Mouse (Mus musculus) naive thymus-derived CD4-positive, alpha-beta T cell, adult 2 months (primary cell): ENCODE measurements around the gene Ric8b.

Experiments
- DNase-seq: peaks from one replicate; pipeline ENCODE4 v3.0.0-alpha.2; 2011; ENCODE audit warnings: low read depth

Gene Ric8b

DNA sequence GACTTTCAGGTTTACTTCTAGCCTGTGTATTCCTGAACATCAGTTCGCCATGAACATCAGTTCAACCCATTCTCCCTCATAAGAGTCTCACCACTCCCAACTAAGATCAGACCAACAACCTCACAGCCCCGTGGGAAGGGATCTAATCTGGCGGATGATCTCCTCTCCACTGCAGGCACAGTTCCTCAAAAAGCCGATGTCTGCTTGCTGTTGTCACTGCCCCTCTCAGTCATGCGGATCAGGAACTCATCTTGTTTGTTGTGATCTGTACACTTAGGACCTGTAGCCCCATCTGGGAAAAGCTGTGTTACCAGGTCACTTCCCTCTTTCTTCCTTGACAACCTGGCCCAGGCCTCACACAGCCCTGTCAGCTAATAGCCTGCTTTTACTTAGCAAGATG, 45.7 kb downstream of the Ric8b start:
- no peak for DNase-seq

DNA sequence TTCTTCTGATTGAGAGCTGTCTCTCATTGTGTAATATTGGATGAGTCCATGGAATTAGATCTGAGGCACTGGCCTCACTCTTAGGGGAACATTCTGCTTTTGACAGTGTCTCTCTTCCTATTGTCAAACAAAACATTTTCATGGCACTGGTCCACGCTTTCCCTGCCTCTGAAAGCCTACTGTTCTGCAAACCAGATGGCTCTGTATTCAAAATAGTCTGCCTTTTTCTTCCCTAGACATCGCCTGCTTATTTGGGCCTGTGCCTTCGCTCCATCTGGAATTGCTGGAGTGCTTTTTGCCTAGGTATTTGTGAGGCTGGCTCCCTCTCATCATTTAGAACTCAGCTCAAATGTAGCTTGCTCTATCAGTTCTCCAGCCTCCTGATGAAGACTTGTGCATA, 46.3 kb downstream of the Ric8b start:
- no peak for DNase-seq

DNA sequence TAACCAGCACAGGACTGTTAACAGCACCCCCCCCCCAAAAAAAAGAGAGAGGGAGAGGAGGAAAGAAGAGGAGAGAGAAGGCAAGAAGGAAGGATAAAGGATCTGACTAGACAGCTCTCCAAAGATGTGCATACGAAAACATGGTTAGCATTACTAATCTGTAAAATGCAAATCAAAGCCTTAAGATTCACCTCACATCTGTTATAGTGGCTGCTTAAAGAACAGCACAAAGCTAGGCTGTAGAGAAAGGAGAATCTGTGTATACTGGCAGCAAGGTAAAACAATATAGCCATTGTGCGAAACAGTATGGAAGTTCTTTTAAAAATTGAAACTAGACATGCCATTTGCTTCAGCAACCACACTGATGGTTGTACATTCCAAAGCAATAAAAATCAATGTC, 49.1 kb downstream of the Ric8b start:
- DNase-seq: no peak

DNA sequence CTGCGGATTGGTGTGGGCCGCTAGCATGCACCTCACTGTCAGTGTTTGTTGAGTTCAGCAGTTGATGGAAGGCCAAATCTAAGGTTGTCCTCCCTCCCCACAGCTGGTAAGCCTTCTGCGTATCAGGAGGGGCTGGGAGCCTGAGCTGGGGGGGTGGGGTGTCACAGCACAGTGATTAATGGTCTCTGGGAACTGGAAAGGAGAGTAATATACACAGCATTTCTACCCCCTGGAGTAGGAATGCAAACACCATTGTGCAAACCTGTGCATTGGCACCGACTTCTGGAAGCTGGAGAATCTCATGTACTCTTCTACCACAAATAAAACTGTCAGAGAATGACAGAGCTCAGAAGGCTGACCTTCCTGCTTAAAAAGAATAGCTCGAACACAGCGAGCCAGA, 50.2 kb downstream of the Ric8b start:
- no peak for DNase-seq

DNA sequence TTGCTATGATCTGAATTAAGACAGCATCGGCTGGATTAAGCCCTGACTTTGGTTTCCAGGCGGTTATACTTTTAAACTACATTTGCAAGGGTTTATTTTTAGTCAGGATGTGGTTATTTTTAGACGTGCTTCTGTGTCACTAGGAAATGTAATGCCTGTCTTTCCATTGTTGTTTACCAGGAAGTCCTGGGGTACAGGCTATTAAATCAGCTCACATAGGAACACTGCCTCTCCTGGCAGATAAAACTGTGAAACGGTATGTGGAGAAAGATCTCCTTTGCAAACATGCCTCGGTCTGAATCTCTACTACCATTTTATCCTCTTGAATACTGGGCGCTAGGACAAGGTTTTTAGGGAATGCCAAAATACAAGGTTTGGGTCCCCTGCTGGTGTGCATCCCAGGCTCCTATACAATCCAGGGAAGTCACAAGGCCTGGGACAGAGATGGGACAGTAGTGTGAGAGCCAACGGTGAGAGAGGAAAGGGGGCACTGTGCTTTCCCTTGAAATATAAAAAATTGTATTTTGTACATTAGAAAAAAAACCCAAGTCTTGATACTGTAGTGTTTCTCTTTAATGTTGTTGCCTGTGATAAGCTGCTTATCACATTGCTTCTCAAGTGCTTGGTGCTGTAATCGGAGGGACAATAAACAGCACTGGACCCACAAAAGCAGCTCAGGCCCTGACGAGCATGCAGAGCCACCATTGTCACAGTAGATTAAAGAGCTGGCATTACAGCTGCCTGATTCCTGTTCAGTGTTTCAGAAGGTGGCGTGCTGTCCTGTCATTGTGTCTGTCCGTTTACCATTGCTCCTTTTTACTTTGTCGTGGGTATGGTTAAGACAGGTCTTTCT, 51.7 kb downstream of the Ric8b start:
- DNase-seq: no peak

DNA sequence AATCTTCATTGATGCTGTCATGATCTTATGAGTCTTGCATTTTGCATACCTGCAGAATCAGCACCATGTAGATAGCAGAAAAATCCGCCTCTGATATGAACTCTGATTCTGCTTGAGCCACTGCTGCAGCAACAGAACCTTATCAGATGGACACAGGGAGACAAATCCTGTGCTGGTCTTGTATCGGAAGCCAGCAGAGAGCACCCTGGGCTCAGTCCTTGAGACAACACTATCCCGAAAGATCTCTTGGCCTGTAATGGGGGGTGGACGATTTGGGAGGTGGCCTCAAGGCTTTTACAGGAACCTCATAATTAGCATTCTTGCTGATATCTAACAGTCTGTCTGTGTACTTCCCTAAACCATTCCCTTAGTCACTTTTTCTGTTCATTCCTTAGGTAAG, 57.8 kb downstream of the Ric8b start:
- no peak for DNase-seq

DNA sequence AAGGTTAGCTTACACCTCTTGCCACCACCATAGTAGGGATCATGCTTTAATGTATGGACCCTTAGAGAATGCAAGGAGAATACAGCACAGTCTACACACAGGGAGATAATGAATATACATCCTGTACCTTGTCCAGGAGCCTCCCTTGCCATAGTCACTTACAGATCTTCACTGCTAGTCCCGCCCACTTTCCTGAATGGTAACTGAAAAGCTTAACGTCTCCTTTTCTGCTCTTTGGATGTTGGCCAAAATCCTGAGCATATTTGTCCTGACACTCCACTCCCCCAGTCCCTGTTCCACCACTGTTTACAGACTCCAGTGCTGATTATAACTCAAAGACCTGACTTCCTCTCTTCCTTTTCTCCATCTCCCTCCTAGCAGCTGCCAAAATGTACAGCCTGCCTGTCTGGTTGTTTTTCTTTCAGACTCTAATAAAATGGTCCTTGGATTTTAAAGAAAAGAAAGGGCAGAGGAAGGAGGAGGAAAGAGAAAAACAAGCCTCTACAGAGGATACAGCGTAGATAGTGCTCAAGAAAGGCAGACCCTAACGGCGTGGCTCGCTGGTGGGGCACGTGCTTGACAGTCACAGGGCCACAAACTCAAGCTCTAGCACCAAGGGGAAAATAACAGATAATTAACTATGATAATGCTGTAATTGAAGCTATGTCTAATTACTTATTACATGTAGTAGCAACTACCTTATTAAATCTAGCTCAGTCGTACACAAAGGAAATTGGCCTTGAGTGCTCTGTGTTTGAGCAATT, 59.4 kb downstream of the Ric8b start:
- no peak for DNase-seq

DNA sequence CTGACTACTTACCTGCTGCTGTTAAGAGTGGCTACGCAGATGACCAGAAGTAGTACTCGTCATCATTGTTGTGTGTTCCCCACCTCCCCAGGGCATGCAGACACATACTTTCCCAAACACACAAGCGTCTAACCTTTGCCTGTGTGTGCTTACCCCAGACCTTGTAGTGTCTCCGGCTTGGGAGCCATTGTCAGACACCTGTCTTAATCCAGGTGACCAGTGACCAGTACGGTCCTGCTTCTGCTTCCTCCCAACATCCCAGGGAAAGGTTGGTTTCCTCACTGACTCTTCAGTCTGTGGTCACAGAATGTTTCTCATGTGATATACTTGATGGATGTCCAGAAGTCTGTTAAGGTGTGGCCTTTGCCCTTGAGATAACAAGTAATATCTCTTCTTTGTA, 62.9 kb downstream of the Ric8b start:
- DNase-seq: no peak

DNA sequence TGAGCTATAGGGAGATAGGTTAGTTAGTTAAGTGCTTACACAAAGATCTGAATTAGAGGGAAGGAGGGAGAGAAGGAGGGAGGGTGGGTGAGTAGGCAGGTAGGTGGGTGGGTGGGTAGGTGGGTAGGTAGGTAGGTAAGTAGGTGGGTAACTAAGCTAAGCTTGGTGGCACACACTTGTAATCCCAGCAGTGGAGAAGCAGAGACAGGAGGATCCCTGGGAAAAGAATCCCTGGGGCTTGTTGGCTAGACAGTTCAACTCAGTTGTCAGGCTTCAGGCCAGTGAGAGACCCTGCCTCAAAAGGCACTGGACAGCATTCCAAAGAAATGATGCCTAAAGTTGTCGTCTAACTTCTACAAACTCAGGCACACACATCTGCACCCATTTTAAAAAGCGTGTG, 64.0 kb downstream of the Ric8b start:
- no peak for DNase-seq

DNA sequence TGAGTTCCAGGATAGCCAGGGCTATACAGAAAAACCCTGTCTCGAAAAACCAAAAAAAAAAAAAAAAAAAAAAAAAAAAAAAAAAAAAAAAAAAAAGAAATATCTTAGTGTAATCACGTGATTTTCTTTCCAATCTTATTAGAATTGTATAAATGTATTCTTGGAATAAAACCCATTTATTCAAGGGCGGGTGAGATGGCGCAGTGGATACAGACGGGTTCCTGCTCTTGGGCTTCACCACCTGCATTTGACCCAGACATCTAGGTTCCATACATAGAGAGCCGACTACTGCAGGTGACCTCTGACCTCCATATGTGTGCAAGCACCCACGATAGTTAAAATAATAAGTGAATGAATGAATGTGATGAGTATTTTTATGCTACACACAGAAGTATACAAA, 65.3 kb downstream of the Ric8b start:
- no peak for DNase-seq

DNA sequence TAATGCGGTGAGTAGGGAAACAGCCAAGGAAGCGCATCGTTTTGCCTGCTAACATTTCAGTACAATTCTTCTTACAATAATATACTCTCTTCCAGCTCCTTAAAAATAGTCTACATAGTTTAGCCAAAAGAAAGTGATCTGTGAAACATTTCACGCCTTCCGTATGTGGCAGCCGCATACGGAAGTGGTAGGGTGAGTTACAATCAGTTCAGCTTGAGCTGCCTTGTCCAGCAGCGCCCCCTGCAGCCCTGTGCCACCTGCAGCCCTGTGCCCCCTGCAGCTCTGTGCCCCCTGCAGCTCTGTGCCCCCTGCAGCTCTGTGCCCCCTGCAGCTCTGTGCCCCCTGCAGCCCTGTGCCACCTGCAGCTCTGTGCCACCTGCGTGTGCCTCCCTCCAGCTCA, 68.5 kb downstream of the Ric8b start:
- DNase-seq: peak; percentile 25

DNA sequence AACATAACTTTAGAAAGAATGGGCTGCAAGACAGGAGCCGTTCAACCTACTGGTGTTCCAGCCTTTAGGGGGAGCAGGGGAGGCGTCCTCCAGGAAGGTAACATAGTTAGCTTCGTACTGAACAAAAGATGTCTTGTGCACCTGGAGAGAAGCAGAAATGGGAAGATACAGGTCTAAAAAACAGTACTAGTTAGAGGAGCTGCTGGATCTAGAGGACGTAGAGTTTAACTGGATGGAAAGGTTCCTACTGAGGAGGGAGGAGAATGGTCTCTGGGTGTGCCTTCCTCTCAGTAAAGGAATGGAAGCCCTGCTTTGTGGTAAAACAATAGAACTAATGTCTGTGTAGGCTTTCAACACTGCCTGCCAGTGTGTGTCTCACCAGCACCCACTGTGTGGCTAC, 70.2 kb downstream of the Ric8b start:
- DNase-seq: no peak

DNA sequence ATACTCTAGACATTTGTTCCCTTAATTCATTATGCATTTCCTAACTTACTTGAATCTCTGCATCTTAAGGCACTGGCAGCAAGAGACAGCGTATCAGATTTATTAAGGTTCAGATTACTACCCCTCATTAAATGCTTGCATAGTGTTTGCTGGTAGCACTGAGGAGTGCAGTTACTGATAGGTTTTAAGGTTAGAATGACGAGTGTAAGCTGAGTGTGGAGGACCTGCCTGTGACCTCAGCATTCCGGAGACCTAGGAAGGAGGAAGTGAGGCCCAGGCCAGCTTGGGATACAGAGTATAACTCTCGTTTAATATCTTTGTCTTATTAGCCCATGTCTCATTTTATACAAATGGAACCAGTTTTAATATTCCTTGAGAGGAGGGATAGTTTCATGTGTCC, 71.2 kb downstream of the Ric8b start:
- no peak for DNase-seq

DNA sequence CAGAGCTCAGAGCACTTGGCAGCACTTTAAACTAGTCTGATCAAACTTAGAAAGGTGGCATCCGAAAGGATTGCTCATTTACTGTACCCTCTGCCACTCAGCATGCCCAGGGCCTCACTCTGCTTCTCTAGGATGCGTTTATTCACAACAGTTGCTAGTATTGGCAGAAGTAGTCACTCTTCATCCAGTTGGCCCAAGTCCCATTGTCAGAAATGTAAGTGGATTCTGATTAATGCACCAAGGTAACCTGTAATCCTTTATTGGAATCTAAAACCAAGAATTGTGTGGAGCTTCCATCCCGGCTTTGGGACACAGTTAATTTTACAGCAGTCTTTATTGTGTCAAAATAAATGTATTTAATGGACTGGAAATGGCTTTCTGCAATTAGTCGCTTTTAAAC, 76.9 kb downstream of the Ric8b start:
- no peak for DNase-seq

DNA sequence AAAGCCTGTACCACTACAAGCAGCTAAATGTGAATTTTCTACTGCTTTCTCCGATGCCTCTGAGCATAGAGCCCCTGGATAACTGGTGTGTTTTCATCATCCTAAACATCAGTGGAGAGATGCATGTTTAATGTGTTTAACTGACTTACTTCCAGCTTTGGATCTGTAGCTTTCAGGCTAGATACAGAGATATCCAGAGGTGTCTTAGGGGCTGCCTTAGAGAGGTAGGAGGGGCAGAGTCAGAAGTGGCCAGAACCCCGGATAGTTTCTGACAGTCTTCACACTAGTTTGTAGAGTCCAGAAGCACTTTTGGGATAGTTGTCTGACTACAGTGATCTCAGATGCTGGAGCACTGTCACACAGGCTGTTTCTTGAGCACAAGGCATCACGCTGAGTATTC, 77.6 kb downstream of the Ric8b start:
- no peak for DNase-seq

DNA sequence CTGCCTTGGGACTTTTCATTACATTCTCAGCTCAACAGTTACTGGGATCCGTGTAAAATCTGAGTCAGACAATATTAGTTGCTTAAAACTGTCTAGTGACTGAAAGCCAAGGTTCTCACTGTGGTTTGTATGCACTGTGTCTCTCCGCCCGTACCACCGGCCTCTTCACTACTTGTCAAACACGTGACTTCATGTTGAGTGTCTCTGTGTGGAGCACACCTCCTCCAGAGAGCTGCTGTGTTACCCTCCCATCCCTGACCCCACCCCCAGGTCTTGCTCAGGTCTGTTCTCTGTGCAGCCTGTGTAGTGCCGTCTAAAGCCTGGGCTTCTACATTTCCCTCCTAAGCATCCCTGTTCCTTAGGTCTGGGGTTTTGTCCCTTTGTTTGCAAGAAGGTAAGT, 79.0 kb downstream of the Ric8b start:
- no peak for DNase-seq

DNA sequence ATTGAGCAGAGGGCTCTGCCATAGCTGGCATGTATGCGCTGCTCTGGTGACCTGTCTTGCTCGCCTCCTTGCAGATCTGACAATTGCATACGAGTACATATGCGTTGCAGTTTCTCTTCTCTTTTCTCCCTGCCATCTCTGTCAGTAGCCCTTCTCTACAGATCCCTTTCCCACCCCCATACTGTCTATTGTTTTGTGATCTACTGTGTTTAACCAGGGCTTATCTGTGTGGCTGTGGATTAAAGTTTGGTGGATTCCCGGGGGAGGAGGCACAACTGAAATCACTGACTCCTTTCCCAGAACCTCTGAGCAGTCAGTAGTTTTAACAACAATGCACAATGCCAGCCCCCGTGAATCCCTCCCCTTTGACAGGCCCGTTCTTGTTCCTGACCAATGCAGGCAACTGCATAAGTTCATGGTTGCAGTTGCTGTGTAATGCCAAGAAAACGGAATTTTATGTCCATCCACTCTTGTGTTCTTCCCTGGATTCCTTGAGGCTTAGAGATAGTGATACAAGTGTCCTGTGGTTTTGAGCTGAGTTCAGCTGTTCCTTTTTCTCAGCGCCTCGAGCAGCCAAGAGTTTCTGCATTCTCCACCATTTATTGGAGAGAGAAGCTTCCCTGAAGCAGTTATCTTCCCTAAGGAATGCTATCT, 80.3 kb downstream of the Ric8b start:
- no peak for DNase-seq

DNA sequence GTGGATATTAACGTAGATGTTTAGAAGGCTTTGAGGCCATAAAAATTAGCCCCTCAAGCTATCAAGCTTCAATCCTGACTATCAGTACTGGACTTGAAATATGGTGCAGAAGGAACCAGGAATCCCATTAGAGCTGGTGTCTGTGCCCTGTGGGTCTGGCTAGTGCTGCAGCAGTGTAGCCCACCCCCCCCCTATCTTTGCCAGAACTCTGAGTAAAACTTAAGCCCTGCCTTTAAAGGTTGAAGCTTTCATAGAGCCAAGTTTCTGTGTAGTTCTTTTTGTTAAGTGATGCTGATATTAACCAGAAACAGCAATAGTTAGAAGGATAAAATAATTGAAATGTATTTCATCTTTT, 80.8 kb downstream of the Ric8b start:
- DNase-seq: no peak

DNA sequence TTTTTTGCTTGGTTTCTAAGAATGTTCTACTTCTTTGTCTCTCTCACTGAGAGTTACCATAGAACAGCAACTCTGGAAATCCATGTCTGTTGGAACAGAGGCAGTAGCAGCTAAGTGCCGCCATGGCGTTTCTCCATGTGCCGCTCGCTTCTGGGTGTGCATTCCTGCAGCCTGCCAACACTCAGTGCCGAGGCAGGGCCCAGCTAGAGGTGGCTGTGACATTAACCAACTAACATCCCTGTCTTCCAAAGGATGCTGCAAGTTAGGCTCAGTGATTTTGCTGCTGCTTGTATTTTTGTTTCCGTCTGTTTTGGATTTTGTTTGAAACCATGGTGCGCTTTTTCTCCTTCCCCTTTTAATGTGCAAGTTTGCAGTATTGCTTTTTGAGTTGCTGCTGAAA, 84.5 kb downstream of the Ric8b start:
- no peak for DNase-seq

DNA sequence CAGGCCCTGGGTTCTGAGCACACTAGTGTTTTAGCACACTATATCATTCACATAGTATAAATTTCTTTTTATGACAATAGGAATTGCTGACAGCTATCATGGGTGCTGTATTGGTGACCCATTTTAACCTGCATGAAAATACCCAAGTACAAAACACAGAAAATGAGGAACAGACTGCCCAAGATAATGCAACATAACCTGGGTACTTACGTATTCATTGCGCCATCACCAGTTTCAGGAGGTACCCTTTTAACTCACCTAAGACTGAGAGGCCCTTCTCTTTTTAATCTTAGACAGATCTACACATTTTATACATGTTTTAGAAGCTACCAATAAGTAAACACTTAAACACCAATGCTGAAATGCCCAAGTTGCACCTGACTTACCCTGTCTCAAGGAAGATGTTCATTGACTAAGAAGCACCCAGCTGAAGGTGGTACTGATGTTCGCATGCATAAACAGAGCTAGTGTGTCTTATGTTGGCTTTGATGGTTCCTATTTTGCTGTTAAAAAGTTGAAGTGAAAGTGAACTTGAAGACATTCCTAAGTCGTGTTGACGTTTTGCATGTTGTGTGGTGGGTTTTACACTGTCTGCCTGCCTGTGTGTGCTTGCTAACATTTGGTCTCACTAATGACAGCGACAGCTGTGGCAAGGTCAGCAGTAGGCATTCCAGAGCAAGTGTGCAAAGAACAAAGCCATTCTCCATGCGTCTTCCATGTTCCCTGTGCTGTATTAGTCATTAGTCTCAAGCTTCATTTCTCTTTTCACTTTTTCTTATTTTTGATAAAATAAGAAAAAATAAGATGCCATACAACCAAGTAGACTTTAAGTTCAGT, 86.0 kb downstream of the Ric8b start:
- no peak for DNase-seq

DNA sequence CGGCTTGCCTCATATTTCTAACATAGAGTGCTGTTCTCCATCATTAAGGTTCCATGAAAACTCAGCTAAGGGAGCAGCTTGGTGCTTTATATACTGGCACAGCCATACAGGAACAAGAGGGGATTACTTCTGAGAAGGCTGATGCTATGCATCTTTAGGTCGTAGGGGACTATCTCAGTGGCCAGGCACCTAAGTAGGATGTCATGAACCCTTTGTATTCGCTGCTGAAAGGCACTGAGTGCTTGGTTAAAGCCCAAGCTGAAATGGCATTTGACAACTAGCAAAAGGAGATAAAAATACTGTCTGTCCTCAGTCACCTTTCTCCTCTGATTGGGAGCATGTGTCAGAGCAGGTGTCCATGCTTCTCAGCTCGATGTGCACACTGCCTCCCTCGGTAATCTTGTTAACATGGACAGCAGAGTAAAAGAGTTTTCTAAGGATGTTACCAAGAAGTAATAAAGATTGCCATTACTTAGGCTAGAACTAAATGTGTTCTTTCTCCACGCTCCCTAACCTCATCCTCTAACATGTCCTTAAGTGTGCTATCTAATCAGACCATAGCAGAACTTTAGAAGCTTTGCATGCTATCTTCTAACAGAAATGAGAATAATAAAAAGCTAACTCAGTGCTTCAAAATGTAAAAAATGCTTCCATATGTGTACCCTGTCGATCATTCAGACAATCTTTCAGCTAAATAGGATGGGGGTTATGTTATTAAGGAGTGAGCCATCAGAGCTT, 89.3 kb downstream of the Ric8b start:
- DNase-seq: no peak
